Mouse (Mus musculus) gastrocnemius, adult 8-10 months (tissue): Measurements from ENCODE around the gene Gm8765. TPM values are rescaled to one million over a fixed set of nuclear protein-coding genes. Genes with fewer than 3 reads are reported as not detected.
"Not testable (repeated sequence)": the region's sequence is repeated elsewhere in the genome, so short reads cannot be mapped to it uniquely, and the experiment has no call there.

Experiments
- DNase-seq, 2 experiments: peaks; one replicate each; pipeline ENCODE4 v3.0.0; 2022; ENCODE audit warnings: low spot score in 2 of 2
- microRNA-seq: library from miRNA; unstranded; fragments of <30 nt; microRNA quantifications from one replicate; pipeline ENCODE4 v1.2.0, GENCODE M21; 2022
- total RNA-seq, 4 experiments: library from RNA; stranded (reverse); gene quantifications; 2 replicates each; pipeline ENCODE4 v1.2.4; 2022

Gm8765 gene
- total RNA-seq: not detected

DNA sequence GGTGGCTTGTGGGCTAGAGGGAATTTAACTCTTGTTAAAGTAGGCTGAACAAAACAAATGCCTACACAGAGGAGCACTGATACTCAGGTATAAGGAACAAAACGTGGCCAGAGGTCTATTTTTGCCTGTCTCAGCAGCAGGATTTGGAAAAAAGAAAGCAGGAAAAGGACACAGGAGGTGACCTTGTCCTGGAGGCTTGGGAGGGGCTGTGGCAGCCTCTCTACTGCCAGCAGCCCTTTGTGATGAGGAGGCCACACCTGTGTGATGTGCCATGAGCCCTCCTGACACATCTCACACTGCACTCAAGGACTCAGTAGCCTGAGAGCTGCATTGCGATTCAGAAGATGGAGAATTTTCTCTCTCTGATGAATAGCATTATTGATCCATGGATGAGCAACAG is at the start of gene Gm8765:
Gene Gm8765 (plus strand): TSS at position 301 of the 400 bp plus-strand sequence.
- not testable (repeated sequence) for DNase-seq

DNA sequence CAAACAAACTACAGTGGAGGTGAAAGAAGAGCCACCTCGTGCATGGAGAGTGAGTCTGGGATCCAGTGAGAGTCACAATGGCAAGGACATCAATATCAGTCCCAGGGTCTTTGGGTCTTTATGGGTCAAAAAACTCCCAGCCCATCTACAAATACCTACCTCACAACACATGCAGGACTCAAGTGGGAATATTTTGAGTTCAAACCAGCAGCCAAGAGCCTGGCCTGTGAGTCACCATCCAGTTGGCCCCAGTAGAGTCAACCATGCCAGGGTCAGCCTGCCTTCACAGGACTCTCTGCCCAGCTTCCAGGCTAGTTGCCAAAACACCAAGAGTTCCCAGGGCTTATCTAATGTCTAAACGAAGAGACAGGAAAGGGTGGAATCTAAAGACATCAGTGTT is 49.3 kb upstream of the Gm8765 start:
- DNase-seq: not testable (repeated sequence)

- not testable (repeated sequence) for DNase-seq
Observed at GRCm38 (mm10) chr13:50750282-50750681, 52.2 kb downstream of the Gm8765 start.

DNA sequence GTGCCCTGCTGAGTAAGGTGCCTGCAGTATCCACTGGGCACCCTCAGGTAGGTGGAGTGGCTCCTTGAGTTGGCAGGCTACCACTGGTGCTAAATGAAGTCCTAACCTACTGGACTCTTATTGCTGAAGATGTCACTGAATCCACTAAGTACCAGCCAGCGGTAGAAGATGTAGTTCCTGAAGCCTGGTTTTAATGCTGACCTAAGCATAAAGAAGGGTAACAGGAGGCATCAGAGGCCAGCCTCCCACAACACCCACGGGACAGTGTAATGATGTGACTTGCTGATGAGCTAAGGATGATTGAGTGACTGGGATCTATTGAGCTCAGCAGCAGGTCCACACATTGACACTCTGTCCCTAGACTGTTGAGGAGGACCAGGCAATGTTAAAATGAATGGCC is 53.6 kb downstream of the Gm8765 start:
- DNase-seq: no peak

- not testable (repeated sequence) for DNase-seq
Observed at GRCm38 (mm10) chr13:50752961-50753360, 54.8 kb downstream of the Gm8765 start.

Small RNAs within 50 kb of the gene (microRNA-seq; reads per million reads assigned to microRNA genes)
- not detected for gene Gm23952

Other genes starting within 250 kb of the Gm8765 start
- gene Nutm2, start 231.0 kb upstream of the Gm8765 start, total RNA-seq: not detected
- not detected for gene Gm904, start 55.1 kb upstream of the Gm8765 start, total RNA-seq